Mouse (Mus musculus): Measurements from ENCODE around the gene Tra2a. TPM values are rescaled to one million over a fixed set of nuclear protein-coding genes. Genes with fewer than 3 reads are reported as not detected.

The Tra2a gene
- total RNA-seq, 2 experiments from 2014 or later: 80.5 to 84.7 TPM

GRCm38 (mm10) chr6:49212931-49213580 is 50.8 kb downstream of the Tra2a start:
- DNase-seq (ENCODE audit: low spot score in 2 of 2): no peak

- DNase-seq (ENCODE audit: low spot score in 2 of 2): no peak
Measured at GRCm38 (mm10) chr6:49212141-49212540, 51.7 kb downstream of the Tra2a start.

GRCm38 (mm10) chr6:49211596-49211995 is 52.2 kb downstream of the Tra2a start:
- no peak for DNase-seq (ENCODE audit: low spot score in 2 of 2)

GRCm38 (mm10) chr6:49209881-49210854 is 53.7 kb downstream of the Tra2a start:
- DNase-seq (ENCODE audit: low spot score in 2 of 2): no peak

GRCm38 (mm10) chr6:49208935-49209334 is 54.9 kb downstream of the Tra2a start:
- no peak for DNase-seq (ENCODE audit: low spot score in 2 of 2)

- DNase-seq (ENCODE audit: low spot score in 2 of 2): no peak
Measured at GRCm38 (mm10) chr6:49208297-49208930, 55.4 kb downstream of the Tra2a start.

- DNase-seq (ENCODE audit: low spot score in 2 of 2): no peak
Measured at GRCm38 (mm10) chr6:49206416-49206815, 57.4 kb downstream of the Tra2a start.

- DNase-seq (ENCODE audit: low spot score in 2 of 2): no peak
Measured at GRCm38 (mm10) chr6:49195188-49195587, 68.6 kb downstream of the Tra2a start.

- no peak for DNase-seq (ENCODE audit: low spot score in 2 of 2)
Measured at GRCm38 (mm10) chr6:49194536-49194935, 69.3 kb downstream of the Tra2a start.

Other genes with a start within 250 kb of the Tra2a start
- gene Gpnmb, start 227.5 kb downstream of the Tra2a start, total RNA-seq (2021): 1 to 10 TPM; 1.9 to 2.8 TPM
- 10 to 100 TPM; 23.8 to 34.4 TPM for gene Malsu1, start 190.2 kb downstream of the Tra2a start, total RNA-seq (2021)
- not detected for gene Igf2bp3, start 49.1 kb downstream of the Tra2a start, total RNA-seq (2021)
- gene Ccdc126, start 55.2 kb upstream of the Tra2a start, total RNA-seq (2021): 10 to 100 TPM in 1 of 2 experiments, 1 to 10 TPM in 1; 9.3 to 10.5 TPM
- 1 to 10 TPM; 1.2 to 1.3 TPM for gene Fam221a, start 103.7 kb upstream of the Tra2a start, total RNA-seq (2021)
- 1 to 10 TPM; 1.4 to 1.6 TPM for gene Stk31, start 131.6 kb upstream of the Tra2a start, total RNA-seq (2021)